Mouse (Mus musculus) forebrain, embryonic 14.5 days (tissue): ENCODE measurements around the gene Olfr49. TPM values are rescaled to one million over a fixed set of nuclear protein-coding genes. Genes with fewer than 3 reads are reported as not detected.

Experiments used
- ATAC-seq: fragments of 200-750 bp; cut with Nextera tagmentation; 2 replicates; pipeline ENCODE4 v1.8.0; 2017; ENCODE audit warnings: mild to moderate bottlenecking, moderate library complexity
- DNase-seq: peaks from one replicate; pipeline ENCODE4 v3.0.0-alpha.2; 2015; ENCODE audit warnings: low spot score
- H3K27ac ChIP-seq: fragments of 300-500 bp; sonication (generic); 2 replicates; pipeline ENCODE4 v1.5.1; 2014; ENCODE audit warnings: low read depth, mild to moderate bottlenecking, control low read depth, low read length, moderate library complexity
- H3K27me3 ChIP-seq: fragments of 300-500 bp; sonication (generic); replicated peaks from 2 replicates; pipeline ENCODE4 v1.6.1; 2014; ENCODE audit warnings: low read length, control low read depth, mixed read lengths; ENCODE audit not compliant: control insufficient read depth, insufficient read depth
- H3K36me3 ChIP-seq: fragments of 300-500 bp; sonication (generic); 2 replicates; pipeline ENCODE4 v1.6.1; 2014; ENCODE audit warnings: low read length, control low read depth; ENCODE audit not compliant: control insufficient read depth, insufficient read depth
- H3K4me1 ChIP-seq: fragments of 300-500 bp; sonication (generic); 2 replicates; pipeline ENCODE4 v1.6.1; 2014; ENCODE audit warnings: antibody characterized with exemption, low read length, control low read depth; ENCODE audit not compliant: control insufficient read depth, insufficient read depth
- H3K4me2 ChIP-seq: fragments of 300-500 bp; sonication (generic); 2 replicates; pipeline ENCODE4 v1.6.1; 2014; ENCODE audit warnings: mild to moderate bottlenecking, control low read depth, low read length
- H3K4me3 ChIP-seq: fragments of 300-500 bp; sonication (generic); 2 replicates; pipeline ENCODE4 v1.5.1; 2014; ENCODE audit warnings: low read depth, low read length, control low read depth
- H3K9ac ChIP-seq: fragments of 300-500 bp; sonication (generic); 2 replicates; pipeline ENCODE4 v1.6.1; 2014; ENCODE audit warnings: mild to moderate bottlenecking, low read length, control low read depth, moderate library complexity
- H3K9me3 ChIP-seq: fragments of 300-500 bp; sonication (generic); replicated peaks from 2 replicates; pipeline ENCODE4 v1.6.1; 2016; ENCODE audit warnings: low read length, control low read depth, mixed read lengths; ENCODE audit not compliant: control insufficient read depth
- whole genome bisulfite sequencing: fragments of 180-500 bp; shearing (Covaris S2); extraction: QIAGEN DNeasy Blood & Tissue Kit; methylation state at CpG from one replicate; pipeline ENCODE4 v1.1.7; 2014; 5-methylcytosine and 5-hydroxymethylcytosine counted together
- polyA plus RNA-seq: library from polyadenylated mRNA; unstranded; fragments of >200 nt; fragmentation: Nextera tagmentation; extraction: Ambion mirVana; gene quantifications from 2 replicates; pipeline ENCODE4 v1.2.1, GENCODE M21; 2014

Olfr49 gene
- polyA plus RNA-seq, 1 experiment from 2014 or later = not detected

DNA sequence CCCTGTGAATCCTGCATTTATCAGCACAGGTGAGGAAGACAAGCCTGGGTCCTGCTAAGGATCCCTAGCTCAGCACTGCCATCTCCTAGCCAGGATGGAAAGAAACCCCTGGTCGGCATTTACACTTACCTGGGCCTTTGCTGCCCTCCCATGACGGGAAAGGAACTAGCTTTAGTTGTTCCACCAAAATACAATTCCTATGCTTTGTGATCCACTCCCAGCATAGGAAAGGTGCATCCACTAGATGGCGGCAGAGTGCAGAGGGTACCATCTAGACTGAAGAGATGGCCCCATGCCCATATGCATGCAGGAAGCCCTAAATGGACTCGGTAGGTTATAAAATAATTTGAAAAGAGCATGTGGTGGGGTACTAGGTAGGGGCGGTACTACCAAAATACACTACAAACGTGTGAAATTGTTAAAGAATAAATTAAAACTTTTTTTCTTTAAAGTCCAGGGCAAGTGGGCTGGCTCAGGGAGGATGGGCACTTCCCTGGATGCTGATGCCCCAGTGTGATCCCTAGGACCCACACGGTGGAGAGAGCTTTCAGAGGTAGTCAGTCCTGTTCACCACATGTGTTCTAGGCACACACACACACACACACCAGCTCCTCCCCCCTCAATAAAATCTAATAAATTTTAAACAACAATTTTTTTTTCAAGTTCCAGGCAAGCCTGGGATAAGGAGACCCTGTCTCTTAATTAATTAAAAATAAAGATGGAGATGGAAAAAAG lies 45.6 kb downstream of the Olfr49 start:
- WGBS = 13% methylated on average over 7 of the region's 7 CpGs

DNA sequence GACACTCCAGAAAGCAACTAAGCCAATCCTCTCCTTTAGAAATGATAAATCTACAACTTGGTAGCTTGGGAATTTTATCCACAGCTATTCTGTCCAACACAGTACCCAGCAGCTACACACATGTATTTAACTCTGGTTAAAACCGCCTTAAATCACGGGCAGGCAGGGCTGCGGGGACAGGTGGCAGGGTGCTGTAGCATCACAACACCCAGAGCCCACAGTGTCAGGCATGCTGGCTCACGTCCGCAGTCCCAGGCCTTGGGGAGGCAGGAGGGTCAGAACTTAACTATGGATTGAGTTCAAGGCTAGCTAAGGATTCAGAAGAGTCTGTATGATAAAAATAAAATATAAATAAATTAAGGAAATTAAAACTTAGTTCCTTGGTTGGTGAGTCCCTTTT lies 47.9 kb downstream of the Olfr49 start:
- H3K9me3 ChIP-seq = no peaks in the 10 kb centered on the region
- H3K4me1 ChIP-seq = peaks cover 3% of the 10 kb centered on the region; the same call in 1 of the 2 replicates
- H3K9ac ChIP-seq = no peak overlapping the region
- no peak overlapping the region for H3K4me2 ChIP-seq
- peaks cover 42% of the 10 kb centered on the region for H3K36me3 ChIP-seq
- no peak overlapping the region for H3K4me3 ChIP-seq
- ATAC-seq (no peak), DNase-seq (no peak)
- WGBS = 89% methylated on average over 5 of the region's 5 CpGs
- H3K27me3 ChIP-seq = no peaks in the 10 kb centered on the region
- H3K27ac ChIP-seq = no peak overlapping the region

More for the DNA sequence above, 45.6 kb downstream of the Olfr49 start:
- ATAC-seq (peak; percentile 72), DNase-seq (peak; percentile 86)
- no peak overlapping the region for H3K4me2 ChIP-seq
- H3K36me3 ChIP-seq = peaks cover 48% of the 10 kb centered on the region
- no peak overlapping the region for H3K9ac ChIP-seq
- no peaks in the 10 kb centered on the region for H3K27me3 ChIP-seq
- no peak overlapping the region for H3K27ac ChIP-seq
- H3K4me3 ChIP-seq = no peak overlapping the region
- H3K9me3 ChIP-seq = no peaks in the 10 kb centered on the region
- no peaks in the 10 kb centered on the region; the same call in 1 of the 2 replicates for H3K4me1 ChIP-seq

GRCm38 (mm10) chr14:54235825-54236540 lies 48.8 kb downstream of the Olfr49 start:
- ATAC-seq (no peak), DNase-seq (no peak)
- H3K27me3 ChIP-seq = no peaks in the 10 kb centered on the region
- no peaks in the 10 kb centered on the region for H3K9me3 ChIP-seq
- no peak overlapping the region for H3K9ac ChIP-seq
- H3K4me3 ChIP-seq = no peak overlapping the region
- no peak overlapping the region for H3K27ac ChIP-seq
- WGBS = 74% methylated on average over 5 of the region's 5 CpGs
- no peak overlapping the region for H3K4me2 ChIP-seq
- H3K36me3 ChIP-seq = peaks cover 33% of the 10 kb centered on the region
- peaks cover 3% of the 10 kb centered on the region; the same call in 1 of the 2 replicates for H3K4me1 ChIP-seq

DNA sequence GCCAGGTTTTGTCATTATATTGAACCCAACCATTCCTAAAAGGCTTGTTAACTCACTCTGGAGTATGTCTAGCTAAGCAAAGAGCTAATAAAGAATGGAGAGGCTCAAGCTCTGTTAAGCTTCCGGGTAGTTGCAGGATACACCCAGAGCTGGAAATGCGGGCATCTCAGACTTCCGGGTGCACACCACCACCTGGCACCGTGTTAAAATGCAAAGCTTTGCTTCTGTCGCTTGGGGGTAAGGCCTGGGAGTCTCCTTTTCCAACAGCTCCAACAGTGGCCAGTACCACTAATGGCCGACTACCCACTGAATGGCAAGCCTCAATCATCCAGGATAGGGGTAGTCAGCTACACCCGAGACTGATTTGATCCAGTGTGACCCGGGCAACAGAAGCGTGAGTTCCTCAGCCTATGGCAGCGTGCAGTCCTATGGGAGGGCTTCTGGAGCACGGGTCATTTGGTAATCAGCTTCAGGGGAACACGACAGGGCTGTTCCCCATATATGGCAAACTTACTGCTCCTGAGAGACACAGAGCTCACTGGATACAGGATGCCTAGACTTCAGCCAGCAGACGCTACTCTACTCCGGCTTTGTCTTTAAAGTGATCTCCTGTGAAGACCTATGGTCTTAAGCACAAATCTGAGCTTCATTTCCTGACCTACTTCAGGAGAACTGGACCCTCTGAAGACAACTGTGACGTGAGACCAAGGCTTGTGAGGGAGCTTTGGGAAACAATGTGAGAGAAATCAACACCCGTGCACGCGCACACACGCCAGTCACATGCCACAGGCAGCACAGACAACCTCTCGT lies 50.3 kb downstream of the Olfr49 start:
- Histone ChIP-seq H3K4me2 (no peak overlapping the region), H3K27me3 (no peaks in the 10 kb centered on the region), H3K4me1 (peaks cover 3% of the 10 kb centered on the region; the same call in 1 of the 2 replicates), H3K9ac (no peak overlapping the region), H3K4me3 (no peak overlapping the region), H3K27ac (no peak overlapping the region), H3K9me3 (no peaks in the 10 kb centered on the region), H3K36me3 (peaks cover 27% of the 10 kb centered on the region)
- ATAC-seq (no peak), DNase-seq (no peak)
- 80% methylated on average over 20 of the region's 20 CpGs for WGBS

DNA sequence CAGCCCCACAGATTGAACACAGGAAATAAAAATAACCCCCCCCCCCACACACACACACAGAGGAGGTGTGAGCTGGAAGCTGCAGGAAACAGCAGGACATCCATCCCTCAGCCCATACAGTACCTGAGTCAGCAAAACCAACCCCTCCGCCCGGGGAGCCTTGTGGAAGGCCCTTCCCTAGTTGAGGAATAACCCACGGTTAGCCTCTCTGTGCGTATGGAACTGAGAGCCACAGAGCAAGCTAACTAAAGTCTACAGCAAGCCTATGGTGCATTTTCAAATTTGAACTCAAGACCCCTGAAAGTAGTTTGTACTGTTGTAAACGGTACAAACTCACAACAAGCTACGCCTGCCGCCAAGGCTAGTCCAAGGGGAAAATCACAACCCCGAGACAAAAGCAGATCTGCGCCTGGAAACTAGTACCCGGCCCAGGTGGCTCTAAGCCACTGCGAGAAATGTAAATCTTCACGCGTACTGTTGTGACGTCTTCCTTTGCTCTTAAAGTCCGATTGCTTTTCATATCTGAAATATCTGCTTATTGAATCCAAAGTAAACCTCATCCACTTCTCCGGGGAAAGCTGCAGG lies 51.1 kb downstream of the Olfr49 start:
- Histone ChIP-seq H3K27ac (0 out of 2 replicates have a peak overlapping the region, but pooled peaks have one; percentile 18), H3K36me3 (peaks cover 26% of the 10 kb centered on the region), H3K4me1 (peaks cover 9% of the 10 kb centered on the region), H3K9ac (no peak overlapping the region), H3K9me3 (no peaks in the 10 kb centered on the region), H3K4me3 (no peak overlapping the region), H3K27me3 (no peaks in the 10 kb centered on the region), H3K4me2 (no peak overlapping the region)
- DNase-seq (no peak), ATAC-seq (no peak)
- WGBS = 82% methylated on average over 16 of the region's 16 CpGs

GRCm38 (mm10) chr14:54232811-54233558 lies 51.8 kb downstream of the Olfr49 start:
- H3K4me1 ChIP-seq = peaks cover 14% of the 10 kb centered on the region

DNA sequence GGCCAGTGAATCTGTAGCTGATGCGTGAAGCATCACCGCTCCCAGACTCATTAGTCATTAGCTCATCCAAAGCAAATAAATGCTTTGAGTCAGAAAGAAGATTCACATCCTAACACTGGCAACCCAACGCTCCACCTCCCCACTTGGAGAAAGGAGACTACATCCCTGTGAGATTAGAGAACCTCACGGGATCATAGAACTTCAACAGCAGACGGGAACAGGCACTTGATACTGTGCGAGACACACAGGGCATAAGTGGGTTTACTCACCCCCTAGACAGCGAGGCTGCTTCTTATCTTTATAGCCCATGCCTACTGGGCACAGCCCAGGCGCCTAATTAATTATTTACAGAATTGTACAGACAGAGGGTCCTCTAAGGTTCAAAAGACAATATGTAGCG lies 52.6 kb downstream of the Olfr49 start:
- Histone ChIP-seq H3K9ac (no peak overlapping the region), H3K4me1 (peaks cover 14% of the 10 kb centered on the region), H3K27ac (no peak overlapping the region), H3K27me3 (no peaks in the 10 kb centered on the region), H3K36me3 (peaks cover 19% of the 10 kb centered on the region; the same call in 1 of the 2 replicates), H3K4me3 (no peak overlapping the region), H3K4me2 (no peak overlapping the region), H3K9me3 (no peaks in the 10 kb centered on the region)
- 46% methylated on average over 9 of the region's 9 CpGs for WGBS
- no peak for ATAC-seq
- no peak for DNase-seq

More at GRCm38 (mm10) chr14:54232811-54233558, 51.8 kb downstream of the Olfr49 start:
- Histone ChIP-seq H3K27me3 (no peaks in the 10 kb centered on the region), H3K27ac (peak overlapping the region; percentile 30; the same call in 1 of the 2 replicates), H3K9me3 (no peaks in the 10 kb centered on the region), H3K4me3 (no peak overlapping the region), H3K4me2 (no peak overlapping the region), H3K9ac (no peak overlapping the region), H3K36me3 (peaks cover 20% of the 10 kb centered on the region)
- ATAC-seq = no peak
- no peak for DNase-seq
- 60% methylated on average over 9 of the region's 9 CpGs for WGBS
